Mouse (Mus musculus): Measurements from ENCODE around the gene Zmiz1.

Zmiz1 gene

GRCm38 (mm10) chr14:25511967-25512366, 53.0 kb downstream of the Zmiz1 start:
- no peak for DNase-seq (ENCODE audit: low spot score in 2 of 2)

GRCm38 (mm10) chr14:25512803-25513202, 53.8 kb downstream of the Zmiz1 start:
- DNase-seq (ENCODE audit: low spot score in 2 of 2), result no peak

GRCm38 (mm10) chr14:25513496-25513895, 54.5 kb downstream of the Zmiz1 start:
- no peak for DNase-seq (ENCODE audit: low spot score in 2 of 2)

- no peak for DNase-seq (ENCODE audit: low spot score in 2 of 2)
Measured at GRCm38 (mm10) chr14:25514943-25515512, 56.0 kb downstream of the Zmiz1 start.

GRCm38 (mm10) chr14:25515924-25516323, 56.9 kb downstream of the Zmiz1 start:
- DNase-seq (ENCODE audit: low spot score in 2 of 2), result no peak

- peak; percentile 52 to 73 for DNase-seq (ENCODE audit: low spot score in 2 of 2)
Measured at GRCm38 (mm10) chr14:25516640-25517591, 57.9 kb downstream of the Zmiz1 start.

GRCm38 (mm10) chr14:25518645-25519044, 59.7 kb downstream of the Zmiz1 start:
- no peak for DNase-seq (ENCODE audit: low spot score in 2 of 2)

GRCm38 (mm10) chr14:25519656-25520055, 60.7 kb downstream of the Zmiz1 start:
- DNase-seq (ENCODE audit: low spot score in 2 of 2), result no peak

GRCm38 (mm10) chr14:25520589-25520988, 61.6 kb downstream of the Zmiz1 start:
- DNase-seq (ENCODE audit: low spot score in 2 of 2), result no peak

GRCm38 (mm10) chr14:25520991-25521390, 62.0 kb downstream of the Zmiz1 start:
- DNase-seq (ENCODE audit: low spot score in 2 of 2), result no peak

- DNase-seq (ENCODE audit: low spot score in 2 of 2), result no peak
Measured at GRCm38 (mm10) chr14:25521500-25521899, 62.5 kb downstream of the Zmiz1 start.

- DNase-seq (ENCODE audit: low spot score in 2 of 2), result peak in 1 of 2 experiments; percentile 58
Measured at GRCm38 (mm10) chr14:25522415-25522814, 63.4 kb downstream of the Zmiz1 start.

- DNase-seq (ENCODE audit: low spot score in 2 of 2), result no peak
Measured at GRCm38 (mm10) chr14:25523230-25524110, 64.5 kb downstream of the Zmiz1 start.

- DNase-seq (ENCODE audit: low spot score in 2 of 2), result no peak
Measured at GRCm38 (mm10) chr14:25524111-25524495, 65.1 kb downstream of the Zmiz1 start.

GRCm38 (mm10) chr14:25524884-25525283, 65.9 kb downstream of the Zmiz1 start:
- DNase-seq (ENCODE audit: low spot score in 2 of 2), result peak in 1 of 2 experiments; percentile 39

- no peak for DNase-seq (ENCODE audit: low spot score in 2 of 2)
Measured at GRCm38 (mm10) chr14:25525729-25526128, 66.7 kb downstream of the Zmiz1 start.

- no peak for DNase-seq (ENCODE audit: low spot score in 2 of 2)
Measured at GRCm38 (mm10) chr14:25526872-25527271, 67.9 kb downstream of the Zmiz1 start.

GRCm38 (mm10) chr14:25527321-25527720, 68.3 kb downstream of the Zmiz1 start:
- no peak for DNase-seq (ENCODE audit: low spot score in 2 of 2)

GRCm38 (mm10) chr14:25530342-25530741, 71.4 kb downstream of the Zmiz1 start:
- DNase-seq (ENCODE audit: low spot score in 2 of 2), result no peak

- DNase-seq (ENCODE audit: low spot score in 2 of 2), result no peak
Measured at GRCm38 (mm10) chr14:25530815-25531214, 71.8 kb downstream of the Zmiz1 start.

GRCm38 (mm10) chr14:25533010-25533409, 74.0 kb downstream of the Zmiz1 start:
- DNase-seq (ENCODE audit: low spot score in 2 of 2), result no peak

All from spleen, postnatal 10 days (tissue).